Mouse (Mus musculus) Muller cell, postnatal 12 days (primary cell): ENCODE data around the gene Zfhx2.
A peak's percentile ranks its signal among the peaks of the same experiment; 100 is the strongest.

Source experiments
- DNase-seq: peaks from one replicate; pipeline ENCODE4 v3.0.0-alpha.2; 2015; ENCODE audit errors: inconsistent ontology term

Zfhx2 gene

GRCm38 (mm10) chr14:55078366-55078989 is 13.6 kb downstream of the Zfhx2 start:
- DNase-seq = no peak

DNA sequence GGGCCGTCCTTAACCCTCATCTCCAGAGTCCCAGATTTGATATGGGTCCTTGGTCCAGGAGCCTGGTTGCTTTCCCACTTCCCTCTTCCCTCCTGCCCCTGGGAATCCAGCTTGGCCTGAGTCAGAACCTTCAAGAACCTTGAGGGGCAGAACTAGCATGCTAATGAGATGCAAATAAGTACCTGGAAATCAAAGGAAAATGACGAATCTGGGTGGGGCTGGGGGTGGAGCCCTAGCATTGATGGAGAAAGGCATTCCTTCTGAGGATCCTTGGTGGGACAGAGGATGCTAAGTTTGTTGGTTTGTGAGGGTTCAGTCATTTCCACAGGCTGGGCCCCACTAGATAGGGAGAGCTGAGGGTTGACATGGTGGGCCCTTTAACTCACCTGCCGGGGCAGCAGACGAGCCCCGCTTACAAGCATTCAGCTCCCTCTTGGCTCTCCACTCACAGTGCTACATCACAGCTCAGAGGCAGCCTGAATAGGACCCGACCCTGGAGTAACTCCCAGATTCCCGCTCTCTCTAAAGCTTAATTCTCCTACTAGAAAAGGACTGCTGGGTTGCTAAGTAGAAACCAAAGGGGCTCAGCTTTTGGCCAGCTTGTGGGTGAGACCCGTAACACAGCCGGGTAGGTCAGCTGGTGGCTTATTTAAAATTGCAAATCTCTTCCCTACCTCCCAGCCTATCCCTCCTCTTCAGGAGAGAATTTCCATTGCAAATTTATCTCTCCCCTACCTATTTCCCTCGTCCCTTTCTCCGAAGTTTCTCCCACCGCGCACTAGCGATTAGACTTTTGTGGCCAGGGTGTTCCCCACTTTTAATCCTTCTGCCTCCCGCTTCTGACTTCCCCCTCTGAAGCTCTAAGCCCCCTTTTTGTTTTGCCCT is 14.4 kb downstream of the Zfhx2 start:
- DNase-seq = no peak

- no peak for DNase-seq
These were observed 15.2 kb downstream of the Zfhx2 start for GRCm38 (mm10) chr14:55076956-55077355.

DNA sequence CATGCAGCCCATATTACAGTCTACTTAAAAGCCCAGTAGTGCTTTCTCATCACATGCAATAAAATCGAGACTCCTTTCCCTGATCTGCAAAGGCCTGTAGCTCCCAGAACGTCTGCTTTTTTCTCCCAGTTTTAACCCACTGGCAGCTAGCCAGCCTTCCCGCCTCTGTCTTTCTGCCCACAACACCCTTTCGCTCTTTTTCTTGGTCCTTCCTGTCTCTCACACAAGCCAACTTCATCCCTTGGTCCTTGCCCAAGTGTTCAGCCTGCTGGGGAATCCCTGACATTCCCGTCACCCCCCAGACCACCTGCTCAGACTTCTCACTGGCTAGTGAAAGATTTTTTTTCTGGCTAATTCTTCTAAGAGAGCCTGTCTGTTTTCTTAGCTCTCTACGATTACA is 15.9 kb downstream of the Zfhx2 start:
- DNase-seq = peak; percentile 19

GRCm38 (mm10) chr14:55074416-55074815 is 17.7 kb downstream of the Zfhx2 start:
- DNase-seq = no peak

DNA sequence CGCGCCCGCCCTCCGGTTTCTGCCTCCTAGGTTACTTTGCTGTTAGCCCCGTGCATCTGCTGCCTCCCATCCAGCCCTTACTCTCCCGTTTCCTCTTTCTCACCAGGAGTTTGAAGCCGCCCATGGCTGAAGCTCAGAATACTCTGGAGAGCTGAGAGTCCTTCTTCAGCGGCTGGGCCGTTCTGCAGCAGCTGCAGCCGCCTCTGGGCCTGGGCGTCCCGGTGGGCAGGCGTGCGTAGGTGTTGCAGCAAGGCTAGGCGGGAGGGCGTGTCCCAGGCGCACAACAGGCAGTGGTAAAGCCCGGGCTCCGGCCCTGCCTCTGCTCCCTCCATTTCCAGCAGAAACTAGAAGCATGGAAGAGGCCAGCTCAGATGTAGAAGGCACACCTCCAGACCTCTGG is 20.4 kb downstream of the Zfhx2 start:
- no peak for DNase-seq

- no peak for DNase-seq
These were observed 26.1 kb downstream of the Zfhx2 start for GRCm38 (mm10) chr14:55066042-55066441.

DNA sequence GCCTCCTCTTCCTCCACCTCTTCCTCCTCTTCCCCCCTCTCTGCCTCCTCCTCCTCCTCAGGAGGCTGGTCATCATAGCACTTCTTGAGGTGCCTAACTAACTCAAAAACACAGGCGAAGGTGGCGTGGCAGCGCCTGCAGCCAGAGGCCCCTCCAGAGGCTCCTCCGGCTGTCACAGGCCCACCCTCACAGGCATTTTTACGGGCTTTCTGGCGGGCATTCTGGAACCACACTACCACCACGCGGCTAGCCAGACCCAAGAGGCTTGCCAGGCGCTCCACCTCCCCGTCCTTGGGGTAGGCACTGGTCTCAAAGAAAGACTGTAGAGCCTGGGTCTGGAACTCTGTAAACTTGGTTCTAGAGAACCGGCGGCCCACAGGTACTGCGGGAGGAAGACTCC is 26.7 kb downstream of the Zfhx2 start:
- no peak for DNase-seq

DNA sequence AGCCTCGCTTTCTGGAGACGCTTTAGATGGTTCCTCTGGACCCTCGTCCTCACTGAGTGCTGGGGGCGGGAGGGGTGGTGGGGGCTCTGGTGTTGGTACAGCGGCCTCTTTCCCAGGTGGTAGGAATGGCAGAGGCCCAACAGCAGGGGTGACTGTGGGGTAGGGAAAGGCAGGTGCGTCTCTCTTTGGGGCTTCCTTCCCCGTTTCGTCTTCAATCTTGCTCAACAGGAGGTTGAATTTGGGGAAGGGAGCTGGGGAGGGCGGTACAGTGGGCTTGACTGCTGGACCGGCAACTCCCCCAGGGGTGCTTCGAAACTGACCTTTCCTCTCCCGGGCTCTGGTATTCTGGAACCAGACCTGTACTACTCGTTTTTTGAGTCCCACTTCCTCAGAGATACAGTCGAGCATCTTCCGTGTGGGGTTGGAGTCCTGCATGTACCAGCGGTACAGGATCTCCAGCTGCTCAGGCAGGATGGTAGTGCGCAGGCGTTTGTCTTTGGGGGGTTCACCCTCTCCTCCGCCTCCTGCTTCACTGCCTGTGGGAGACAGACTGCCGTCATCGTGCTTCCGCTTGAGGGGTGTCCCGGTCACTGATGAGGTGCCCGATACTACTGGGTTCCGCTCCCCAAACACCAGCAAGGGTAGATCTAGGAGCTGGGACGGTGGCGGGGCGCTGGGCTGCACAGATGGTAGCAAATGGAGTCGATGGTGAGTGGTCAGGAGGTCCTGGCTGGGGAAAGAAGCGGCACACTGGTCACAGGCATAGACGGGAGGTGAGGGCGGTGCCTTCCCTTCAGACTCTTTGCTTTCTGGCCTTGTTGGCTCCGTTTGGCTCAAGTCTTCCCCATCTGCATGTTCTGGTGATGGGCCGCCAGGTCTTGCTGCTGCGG is 27.4 kb downstream of the Zfhx2 start:
- DNase-seq = no peak

DNA sequence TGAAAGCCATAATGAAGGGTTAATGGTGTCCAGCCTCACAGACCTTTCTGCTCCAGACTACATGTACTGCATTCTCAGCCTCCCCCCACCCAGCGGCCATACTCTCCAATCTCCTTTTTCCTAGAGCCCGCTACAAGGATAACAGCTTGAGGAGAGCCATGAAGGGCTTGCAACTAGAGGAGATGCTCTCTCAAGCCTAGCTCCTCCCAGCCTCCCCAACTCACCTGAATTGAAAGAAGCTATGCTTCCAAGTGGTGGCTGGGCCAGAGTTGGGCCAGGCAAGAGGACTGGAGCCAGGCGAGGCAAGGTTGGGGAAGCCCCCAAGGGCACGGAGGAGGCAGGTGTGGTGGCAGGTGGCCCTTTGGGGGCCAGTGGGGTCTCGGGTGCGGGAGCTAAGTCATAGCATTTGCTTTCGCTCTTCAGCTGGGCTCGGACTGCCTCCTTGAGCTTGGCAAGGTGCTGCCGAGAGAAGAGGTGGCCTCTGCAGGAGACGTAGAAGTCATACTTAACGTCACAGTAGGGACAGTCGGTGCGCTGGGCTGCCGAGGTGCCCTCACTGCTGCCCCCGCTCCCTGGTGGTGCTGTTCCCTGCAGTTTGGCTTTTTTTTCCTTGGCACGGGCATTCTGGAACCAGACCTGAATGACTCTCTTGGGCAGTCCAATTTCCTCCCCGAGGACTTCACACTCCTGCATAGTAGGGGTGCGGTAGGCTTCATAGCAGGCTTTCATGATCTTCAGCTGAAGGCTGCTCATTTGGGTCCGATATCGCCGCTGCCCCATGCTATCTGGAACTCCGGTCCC is 28.3 kb downstream of the Zfhx2 start:
- DNase-seq = no peak

DNA sequence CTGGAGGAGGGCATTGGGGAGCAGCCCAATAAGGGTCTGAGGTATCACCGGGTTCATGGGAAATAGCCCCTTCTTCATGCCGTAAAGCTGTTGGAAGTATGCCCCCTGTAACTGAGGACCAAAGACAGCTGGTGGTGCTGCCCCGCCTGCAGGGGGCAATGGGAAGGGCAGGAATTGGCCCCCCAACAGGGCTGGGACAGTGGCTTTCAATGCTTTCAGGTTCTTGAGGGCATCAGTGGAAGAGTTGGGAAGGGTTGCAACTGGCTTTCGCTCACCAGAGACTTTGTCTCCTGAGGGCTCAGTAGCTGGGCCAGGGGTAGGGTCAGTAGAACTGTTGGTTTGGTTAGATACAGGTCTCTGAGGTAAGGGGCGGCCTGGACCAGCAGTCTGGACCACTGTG is 29.0 kb downstream of the Zfhx2 start:
- DNase-seq = no peak

DNA sequence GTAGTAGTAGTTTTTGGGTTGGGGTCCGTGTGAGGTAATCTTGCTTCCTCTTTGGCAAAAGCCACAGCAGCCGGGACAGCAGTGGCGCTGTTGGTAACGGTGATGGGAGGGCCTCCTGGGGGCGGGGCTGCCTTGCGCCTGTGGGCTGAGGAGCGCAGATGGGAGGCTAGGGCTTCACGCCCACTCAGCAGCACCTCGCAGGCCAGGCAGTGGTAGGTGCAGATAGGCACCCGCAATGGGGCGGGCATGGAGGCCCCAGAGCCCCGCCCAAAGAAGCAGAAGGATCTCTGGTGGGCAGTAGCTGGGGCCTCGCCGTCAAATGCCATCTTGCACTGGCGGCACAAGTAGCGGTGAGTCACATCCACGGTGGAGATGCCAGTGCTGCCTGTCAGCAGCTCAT is 29.5 kb downstream of the Zfhx2 start:
- no peak for DNase-seq

DNA sequence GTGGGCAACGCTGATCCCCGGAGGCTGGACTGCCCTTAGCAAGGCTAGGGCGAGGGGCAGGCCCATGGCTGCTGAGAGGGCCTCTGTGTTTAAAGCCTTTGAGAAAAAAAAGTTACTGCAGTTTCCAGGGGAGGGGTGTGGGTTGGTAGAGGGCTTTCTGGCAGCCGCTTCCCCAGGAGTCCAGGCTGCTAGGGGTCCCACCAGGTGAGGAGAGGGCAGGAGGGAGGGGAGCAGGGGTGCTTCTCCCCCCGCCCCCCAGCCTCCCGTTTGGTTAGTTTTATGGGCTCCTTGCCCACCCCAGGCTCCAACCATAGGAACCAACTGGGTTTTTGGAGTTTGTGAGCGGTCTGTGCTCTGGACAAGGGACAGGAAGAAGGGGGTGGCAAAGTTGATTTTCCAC is 30.3 kb downstream of the Zfhx2 start:
- DNase-seq = no peak

- no peak for DNase-seq
These were observed 32.2 kb downstream of the Zfhx2 start for GRCm38 (mm10) chr14:55059931-55060330.

DNA sequence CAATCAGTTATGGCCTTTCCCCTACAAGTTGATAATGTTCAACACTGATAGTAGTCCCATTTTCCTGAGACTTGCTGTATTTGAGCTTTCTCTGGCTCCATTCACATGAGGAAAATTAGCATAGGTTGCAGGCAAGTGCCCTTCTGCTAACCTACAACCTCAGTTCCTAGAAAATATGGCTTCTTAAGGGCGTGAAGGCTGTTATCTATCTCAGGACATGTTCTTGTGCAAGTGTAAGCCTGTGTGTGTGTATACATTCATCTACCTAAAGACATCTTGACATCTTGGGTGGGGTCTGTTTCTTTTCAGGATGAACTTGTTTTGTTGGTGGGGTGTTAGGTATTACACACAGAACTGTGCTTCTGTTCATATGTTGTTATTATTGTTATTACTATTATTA is 33.1 kb downstream of the Zfhx2 start:
- no peak for DNase-seq

GRCm38 (mm10) chr14:55055167-55055834 is 36.8 kb downstream of the Zfhx2 start:
- DNase-seq = peak; percentile 91

GRCm38 (mm10) chr14:55054191-55054749 is 37.9 kb downstream of the Zfhx2 start:
- DNase-seq = peak; percentile 10

DNA sequence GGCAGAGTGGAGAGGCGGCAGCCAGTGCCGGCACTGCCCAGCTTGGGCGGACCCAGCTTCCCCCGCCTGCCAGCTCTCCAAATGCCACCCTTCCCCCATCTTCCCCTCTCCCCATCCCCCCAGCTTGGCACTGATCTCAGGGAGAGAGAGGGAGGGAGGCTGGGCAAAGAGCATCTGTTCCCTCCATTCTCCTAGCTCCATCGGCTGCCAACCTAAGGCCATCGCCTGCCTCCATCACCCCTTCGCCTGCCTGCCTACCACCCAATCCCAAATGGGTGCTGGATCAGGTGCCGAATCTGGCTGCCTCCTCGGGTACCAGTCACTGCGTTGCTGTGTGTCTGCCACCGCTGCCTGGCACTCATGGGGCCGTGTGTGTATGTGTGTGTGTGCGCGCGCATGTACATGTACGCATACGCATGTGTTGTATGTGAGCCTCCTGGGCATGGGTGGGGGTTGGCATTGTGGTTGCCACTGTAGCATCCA is 38.4 kb downstream of the Zfhx2 start:
- DNase-seq = peak; percentile 69

- no peak for DNase-seq
These were observed 39.1 kb downstream of the Zfhx2 start for GRCm38 (mm10) chr14:55053050-55053449.

DNA sequence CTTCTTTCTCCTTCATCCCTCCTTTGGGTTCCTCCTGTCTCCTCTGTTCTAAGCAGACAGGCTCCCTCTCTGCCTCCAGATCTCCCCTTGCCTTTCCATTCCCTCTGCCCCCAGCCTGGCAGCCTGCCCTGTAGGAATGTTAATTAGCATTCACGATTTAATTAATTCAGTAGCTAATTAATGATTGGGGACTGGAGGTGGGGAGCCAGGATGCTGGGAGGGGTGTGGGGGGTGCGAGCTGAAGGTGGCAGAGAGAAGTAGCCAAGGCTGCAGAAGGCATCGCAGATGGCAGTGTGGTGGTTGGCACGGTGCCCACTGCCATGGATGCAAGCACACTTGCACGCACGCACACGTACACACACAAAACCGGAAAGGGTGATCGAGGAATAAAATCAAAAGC is 39.6 kb downstream of the Zfhx2 start:
- DNase-seq = peak; percentile 72
